Mouse (Mus musculus): ENCODE results near the gene Stxbp4.
A peak's percentile ranks its signal among the peaks of the same experiment; 100 is the strongest.

GRCm38 (mm10) chr11:90632480-90632879 is 5.4 kb downstream of the Stxbp4 start:
- peak; percentile 35 for TF ChIP-seq CTCF (IDR thresholded peaks at IDR 0.05)
- TF ChIP-seq POLR2A (IDR thresholded peaks at IDR 0.05; ENCODE audit: insufficient read depth, low read depth, low read length) = no peak
- no peak for TF ChIP-seq EP300 (IDR thresholded peaks at IDR 0.05; ENCODE audit: insufficient read depth, low read depth, low read length)
